ENCODE assay signal across 14 mouse cellular contexts in the genomic region with DNA sequence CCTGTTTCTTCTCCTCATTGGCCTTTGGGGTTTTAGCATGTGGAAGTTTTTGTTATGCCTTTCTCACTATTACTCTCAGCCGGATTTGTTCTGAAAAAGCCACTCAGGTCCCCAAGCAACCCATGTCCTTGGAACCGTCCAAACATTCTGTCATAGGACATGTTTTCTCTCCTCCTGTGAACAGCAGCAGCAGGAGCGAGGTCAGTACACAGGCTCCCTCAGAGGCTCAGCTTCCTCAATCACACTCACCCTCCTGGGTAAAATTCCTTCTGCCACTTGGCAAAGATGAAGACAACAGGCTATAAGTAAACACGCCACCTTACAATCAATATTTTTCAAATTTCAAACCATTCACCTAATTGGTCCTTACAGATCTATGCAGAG.
"Had no signal": no experiment of that assay in that cellular context is flagged by ENCODE, and none has a peak within 500 bp of the region (broad histone marks: within the 10 kb centered on the region; RNA-seq: fewer than 3 reads in every experiment).

No protein-coding gene starts in this region.

- H3K4me1 ChIP-seq: limb, embryonic 15.5 days; liver, embryonic 12.5 days had no signal

- H3K27ac ChIP-seq: kidney, postnatal 0 days; left cerebral cortex, adult 2 months; limb, embryonic 15.5 days; liver, embryonic 12.5 days had no signal

- H3K36me3 ChIP-seq: limb, embryonic 15.5 days; liver, embryonic 12.5 days had no signal

- DNase-seq: kidney, adult 11 months; kidney, adult 9 months; kidney, postnatal 36 days; lung, embryonic 14.5 days; lung, postnatal 10 days; lung, postnatal 4 days; right cerebral cortex, adult 18-20 months; right cerebral cortex, postnatal 25 days; thymus, postnatal 36 days had no signal

- H3K4me2 ChIP-seq: limb, embryonic 15.5 days; liver, embryonic 12.5 days; lung, embryonic 14.5 days had no signal

- ATAC-seq: liver, embryonic 12.5 days had no signal

- H3K9me3 ChIP-seq: limb, embryonic 15.5 days; liver, embryonic 12.5 days had no signal

- H3K9ac ChIP-seq: limb, embryonic 15.5 days; liver, embryonic 12.5 days; lung, embryonic 14.5 days had no signal

- H3K27me3 ChIP-seq: limb, embryonic 15.5 days; liver, embryonic 12.5 days had no signal

- H3K4me3 ChIP-seq: left cerebral cortex, adult 2 months; limb, embryonic 15.5 days; liver, embryonic 12.5 days; myocyte had no signal
